Mouse (Mus musculus): ENCODE measurements around the gene Rad9a. TPM values are rescaled to one million over a fixed set of nuclear protein-coding genes. Genes with fewer than 3 reads are reported as not detected.

Gene Rad9a
- total RNA-seq, 2 experiments from 2014 or later: 6.9 to 8.0 TPM

GRCm38 (mm10) chr19:4220416-4220815 is 19.0 kb upstream of the Rad9a start:
- DNase-seq (ENCODE audit: low spot score in 2 of 2): no peak
- intact Hi-C loops (cut with DNase I): no loop called here

DNA sequence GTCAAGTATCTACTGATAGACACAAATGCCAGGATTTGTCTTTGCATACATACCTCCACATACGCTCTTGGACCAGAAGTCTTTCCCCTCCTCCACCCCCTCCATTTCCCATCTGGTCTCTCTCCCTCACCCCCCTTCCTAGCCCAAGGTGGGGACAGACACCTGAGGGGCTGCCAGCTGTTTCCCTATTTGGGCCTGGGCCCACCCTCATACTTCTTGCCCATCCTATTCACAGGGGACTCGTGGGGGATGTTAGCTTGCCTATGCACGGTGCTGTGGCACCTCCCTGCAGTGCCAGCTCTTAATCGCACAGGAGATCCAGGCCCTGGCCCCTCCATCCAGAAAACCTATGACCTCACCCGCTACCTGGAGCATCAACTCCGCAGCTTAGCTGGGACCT is 18.5 kb upstream of the Rad9a start:
- no peak for DNase-seq (ENCODE audit: low spot score in 2 of 2)
- intact Hi-C loops (cut with DNase I): no loop called here

- intact Hi-C loops (cut with DNase I): no loop called here
Measured at GRCm38 (mm10) chr19:4218784-4219183, 17.3 kb upstream of the Rad9a start.

DNA sequence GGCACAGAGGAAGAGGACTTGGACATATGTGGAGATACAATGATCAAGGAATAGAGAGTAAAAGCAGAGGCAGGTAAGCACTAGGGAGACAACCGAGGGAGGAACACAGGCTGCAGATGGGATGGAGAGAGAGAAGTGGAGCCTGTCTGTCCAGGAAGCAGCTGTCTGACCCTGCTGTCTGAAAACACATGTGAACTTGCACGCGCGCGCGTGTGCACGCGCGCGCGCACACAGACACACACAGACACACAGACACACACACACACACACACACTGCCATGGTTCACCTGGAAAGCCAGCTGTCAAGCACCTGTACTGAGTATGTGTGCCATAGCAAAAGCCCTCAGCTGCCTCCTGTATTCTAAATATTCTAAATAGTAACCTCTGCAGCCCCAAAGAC is 16.8 kb upstream of the Rad9a start:
- intact Hi-C loops (cut with DNase I): no loop called here
- DNase-seq (ENCODE audit: low spot score in 2 of 2): no peak

More at GRCm38 (mm10) chr19:4218784-4219183, 17.3 kb upstream of the Rad9a start:
- DNase-seq (ENCODE audit: low spot score in 2 of 2): no peak

GRCm38 (mm10) chr19:4217855-4218254 is 16.4 kb upstream of the Rad9a start:
- intact Hi-C loops (cut with DNase I): no loop called here
- DNase-seq (ENCODE audit: low spot score in 2 of 2): no peak

GRCm38 (mm10) chr19:4217140-4217539 is 15.7 kb upstream of the Rad9a start:
- intact Hi-C loops (cut with DNase I): no loop called here
- no peak for DNase-seq (ENCODE audit: low spot score in 2 of 2)

GRCm38 (mm10) chr19:4216041-4216685 is 14.7 kb upstream of the Rad9a start:
- peak in 1 of 2 experiments; percentile 47 for DNase-seq (ENCODE audit: low spot score in 2 of 2)
- intact Hi-C loops (cut with DNase I): no loop called here

DNA sequence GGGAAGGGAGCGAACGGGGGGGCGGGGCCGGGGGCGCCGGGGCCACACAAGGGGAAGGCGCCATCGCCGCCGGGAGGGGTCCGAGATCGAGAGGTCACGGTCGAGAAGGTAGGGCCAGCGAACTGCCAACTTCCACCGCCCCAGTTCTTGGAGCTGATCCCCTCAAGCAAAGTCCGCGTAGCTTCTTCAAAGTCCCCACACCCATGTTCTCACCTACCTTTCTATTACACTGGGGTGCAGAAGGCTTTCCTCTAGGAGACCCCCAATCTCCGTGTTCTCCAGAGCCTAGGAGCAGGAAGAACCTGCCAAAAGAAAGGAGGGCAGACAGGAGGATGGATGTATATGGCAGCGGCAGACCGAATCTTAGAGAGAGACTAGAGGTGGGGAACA is 14.0 kb upstream of the Rad9a start:
- no peak for DNase-seq (ENCODE audit: low spot score in 2 of 2)

GRCm38 (mm10) chr19:4214771-4215450 is 13.4 kb upstream of the Rad9a start:
- intact Hi-C loops (cut with DNase I): no loop called here
- DNase-seq (ENCODE audit: low spot score in 2 of 2): no peak

More for the DNA sequence above, 14.0 kb upstream of the Rad9a start:
- intact Hi-C loops (cut with DNase I): no loop called here

DNA sequence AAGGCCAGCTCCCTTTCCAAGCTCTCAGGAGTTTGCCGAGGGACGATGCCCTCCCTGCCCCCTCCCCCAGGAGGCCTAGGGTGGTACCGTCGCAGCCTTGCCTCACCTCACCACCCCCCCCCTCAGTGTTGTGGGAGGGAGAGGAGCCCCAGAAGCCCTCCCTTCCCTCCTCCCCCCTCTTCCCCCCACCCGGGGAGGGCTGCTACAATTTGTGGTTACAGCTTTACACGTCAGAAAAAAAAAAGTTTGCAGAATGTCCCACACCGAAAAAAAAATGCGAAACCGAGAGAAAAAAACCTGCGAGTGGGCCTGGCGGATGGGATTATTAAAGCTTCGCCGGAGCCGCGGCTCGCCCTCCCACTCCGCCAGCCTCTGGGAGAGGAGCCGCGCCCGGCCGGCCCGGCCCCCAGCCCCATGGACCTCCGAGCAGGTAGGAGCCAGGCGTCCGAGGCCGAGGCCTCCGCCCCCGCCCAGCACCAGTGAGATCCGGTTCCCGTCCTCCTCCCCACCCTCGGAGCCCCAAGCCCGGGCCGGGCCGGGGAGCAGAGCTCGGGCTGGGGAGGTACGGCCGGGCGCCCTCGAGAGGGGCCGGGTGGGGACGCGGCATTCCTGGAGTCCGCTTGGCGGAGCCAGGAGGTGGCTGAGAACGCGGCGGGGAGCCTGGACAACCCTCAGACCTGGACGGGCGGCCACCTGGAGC is 12.8 kb upstream of the Rad9a start, which contains the start of the genes Clcf1 and AC109138.7:
Gene Clcf1, plus strand, starts transcription at position 168 of the 700 bp plus-strand sequence.
Gene AC109138.7, plus strand, starts transcription at position 287 of the 700 bp plus-strand sequence.
- DNase-seq (ENCODE audit: low spot score in 2 of 2): no peak
- intact Hi-C loops (cut with DNase I): no loop called here

DNA sequence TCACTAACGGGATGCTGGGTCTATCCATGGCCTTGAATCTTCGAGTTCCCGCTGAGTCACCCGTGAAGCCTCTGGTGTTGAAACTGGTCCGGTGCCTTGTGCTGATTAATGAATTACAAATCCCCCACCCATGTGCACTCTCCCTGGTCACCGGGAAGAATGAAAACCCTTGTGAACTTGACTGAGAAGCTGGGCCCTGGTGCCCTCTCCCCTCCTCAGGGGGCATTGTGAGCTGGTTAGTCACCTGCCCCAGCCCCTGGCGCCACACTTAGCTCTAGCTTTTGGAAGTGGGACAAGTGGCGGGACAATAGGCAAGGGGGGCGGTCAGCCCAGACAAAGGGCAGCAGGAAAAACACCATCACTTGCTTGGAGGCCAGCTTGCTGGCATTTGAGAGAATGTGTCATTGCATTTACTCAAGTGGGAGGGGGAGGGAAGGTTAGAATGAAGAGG is 12.1 kb upstream of the Rad9a start:
- intact Hi-C loops (cut with DNase I): no loop called here
- no peak for DNase-seq (ENCODE audit: low spot score in 2 of 2)

- intact Hi-C loops (cut with DNase I): no loop called here
- no peak for DNase-seq (ENCODE audit: low spot score in 2 of 2)
Measured at GRCm38 (mm10) chr19:4211891-4212588, 10.6 kb upstream of the Rad9a start.

- intact Hi-C loops (cut with DNase I): no loop called here
- no peak for DNase-seq (ENCODE audit: low spot score in 2 of 2)
Measured at GRCm38 (mm10) chr19:4208563-4208962, 7.1 kb upstream of the Rad9a start.

- peak; percentile 53 to 62 for DNase-seq (ENCODE audit: low spot score in 2 of 2)
- intact Hi-C loops (cut with DNase I): loop anchor here (1.0 kb wide), 1 partner anchor 21 kb away; no protein-coding TSS in a partner anchor
Measured at GRCm38 (mm10) chr19:4206971-4207370, 5.5 kb upstream of the Rad9a start.

DNA sequence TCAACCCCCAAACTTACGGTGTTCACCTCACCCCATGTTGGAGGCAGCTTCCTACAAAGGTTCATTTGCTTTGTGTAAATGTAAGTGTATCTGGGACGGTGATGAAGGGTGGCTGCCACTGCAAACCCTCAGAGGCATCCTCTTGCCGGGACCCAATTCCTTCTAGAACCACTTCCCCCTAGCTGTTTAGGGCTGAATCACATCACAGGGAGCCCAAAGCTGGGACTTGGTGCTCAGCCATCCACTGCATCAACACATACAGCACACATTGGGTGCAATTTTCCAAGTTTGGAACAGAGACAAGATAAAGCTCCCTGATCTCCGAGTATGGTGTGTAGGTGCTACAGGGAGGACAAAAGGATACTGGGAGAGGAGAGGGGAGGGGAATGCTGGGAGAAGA is 3.4 kb upstream of the Rad9a start:
- intact Hi-C loops (cut with DNase I): loop anchor here (5.0 kb wide), 1 partner anchor 78 kb away; the partner anchor contains the start of gene Aip

DNA sequence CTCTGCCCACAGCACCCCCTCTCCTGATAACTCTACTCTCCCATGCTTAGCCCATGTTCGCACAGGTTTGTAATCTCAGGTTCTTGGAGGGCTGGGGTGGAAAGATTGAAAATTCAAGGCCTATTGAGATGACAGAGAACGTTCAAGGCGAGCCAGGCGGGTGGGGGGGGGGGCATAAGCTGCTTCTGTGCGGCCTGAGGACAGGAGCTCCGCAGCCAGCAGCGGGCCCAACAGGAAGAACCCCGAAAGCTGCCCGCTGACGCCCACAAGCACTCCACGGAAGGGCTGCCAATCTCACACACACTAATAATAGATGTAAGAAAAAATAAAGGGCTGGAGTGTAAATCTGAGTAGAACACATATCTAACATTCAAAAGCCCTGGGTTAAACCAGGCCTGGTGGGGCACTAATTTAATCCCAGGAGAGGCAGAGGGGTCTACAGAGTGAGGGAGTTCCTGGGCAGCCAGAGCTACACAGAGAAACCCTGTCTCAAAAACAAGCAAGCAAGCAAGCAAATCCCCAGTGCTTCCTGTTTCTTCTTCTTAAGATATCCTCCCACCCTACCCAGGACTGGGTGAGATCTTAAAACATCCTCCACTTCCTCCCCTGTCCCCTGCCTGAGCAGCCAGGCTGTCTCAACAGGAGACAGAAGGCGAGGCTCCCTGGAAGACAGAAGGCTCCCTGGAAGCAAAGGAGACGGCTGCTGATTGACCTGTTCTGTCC is 2.3 kb upstream of the Rad9a start:
- DNase-seq (ENCODE audit: low spot score in 2 of 2): peak in 1 of 2 experiments; percentile 73
- intact Hi-C loops (cut with DNase I): loop anchor here (5.0 kb wide), 1 partner anchor 76 kb away; the partner anchor contains the start of gene Aip

More for the DNA sequence above, 3.4 kb upstream of the Rad9a start:
- DNase-seq (ENCODE audit: low spot score in 2 of 2): peak in 1 of 2 experiments; percentile 35

DNA sequence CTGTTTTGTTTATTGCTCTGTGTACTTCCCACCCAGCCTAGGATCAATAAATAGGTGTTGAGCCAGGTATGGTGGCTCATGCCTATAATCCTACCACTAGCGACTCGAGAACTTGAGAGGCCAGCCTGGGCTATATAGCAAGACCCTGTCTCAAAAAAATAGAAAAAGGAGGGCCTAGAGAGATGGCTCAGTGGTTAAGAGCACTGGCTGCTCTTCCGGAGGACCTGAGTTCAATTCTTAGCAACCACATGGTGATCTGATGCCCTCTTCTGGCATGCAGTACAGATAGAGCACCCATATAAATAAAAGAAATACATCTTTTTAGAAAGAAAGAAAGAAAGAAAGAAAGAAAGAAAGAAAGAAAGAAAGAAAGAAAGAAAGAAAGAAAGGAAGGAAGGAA is 1.7 kb upstream of the Rad9a start:
- intact Hi-C loops (cut with DNase I): loop anchor here (5.0 kb wide), 1 partner anchor 76 kb away; the partner anchor contains the start of gene Aip

DNA sequence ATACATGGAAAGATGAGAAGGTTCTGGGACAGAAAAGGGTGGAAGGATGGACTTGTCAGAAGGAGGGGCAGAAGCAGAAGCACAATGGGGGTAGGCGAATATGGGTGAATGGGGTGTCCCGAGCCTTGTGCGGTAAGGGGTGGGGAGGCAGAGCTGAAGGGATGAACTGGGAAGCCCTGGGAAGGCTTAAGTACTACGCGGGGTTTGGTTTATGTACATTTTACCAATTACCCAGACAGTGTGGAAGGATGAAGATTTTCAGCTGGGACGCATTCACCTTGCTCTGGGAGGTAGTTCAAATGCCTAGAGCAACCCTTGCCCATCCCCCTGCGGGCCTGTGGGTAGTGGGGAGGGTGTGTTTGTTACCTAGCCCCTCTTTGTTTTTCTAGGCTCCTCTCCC is 687 bp upstream of the Rad9a start:
- intact Hi-C loops (cut with DNase I): loop anchor here (5.0 kb wide), 1 partner anchor 75 kb away; the partner anchor contains the start of gene Aip
- DNase-seq (ENCODE audit: low spot score in 2 of 2): no peak

More for the DNA sequence above, 1.7 kb upstream of the Rad9a start:
- DNase-seq (ENCODE audit: low spot score in 2 of 2): no peak

DNA sequence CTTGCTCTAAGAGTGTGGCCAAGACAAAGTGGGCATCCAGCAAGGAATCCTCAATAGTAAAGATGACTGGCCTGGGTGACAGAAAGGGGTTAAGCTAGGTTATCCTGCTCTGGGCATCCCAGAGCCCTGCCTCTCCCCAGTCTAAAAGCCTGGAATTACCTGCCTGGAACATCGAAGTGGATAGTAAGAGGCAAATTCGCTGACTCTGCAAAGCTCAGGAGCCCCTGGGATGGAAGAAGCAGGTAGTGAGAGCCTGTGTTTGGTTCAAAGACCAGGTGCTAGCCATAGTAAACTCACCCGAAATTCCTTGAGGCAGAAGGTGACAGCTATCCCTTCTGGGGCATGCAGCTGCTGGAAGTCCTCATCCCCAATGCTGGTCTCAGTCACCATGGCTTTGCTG is 4.3 kb downstream of the Rad9a start:
- DNase-seq (ENCODE audit: low spot score in 2 of 2): no peak
- intact Hi-C loops (cut with DNase I): no loop called here

Measured in left cerebral cortex, postnatal 25 days (tissue).